Mouse (Mus musculus) thymus, postnatal 36 days (tissue): ENCODE results near the gene Zc3h18.

Experiments used
- DNase-seq, 2 experiments: peaks; one replicate each; pipeline ENCODE4 v3.0.0; 2022; ENCODE audit warnings: mixed read lengths in 2 of 2

Gene Zc3h18

GRCm38 (mm10) chr8:122376365-122377231 is at the start of gene Zc3h18:
TSS of gene Zc3h18 (plus strand) at chr8:122376609.
- DNase-seq, result peak; percentile 99 to 100

DNA sequence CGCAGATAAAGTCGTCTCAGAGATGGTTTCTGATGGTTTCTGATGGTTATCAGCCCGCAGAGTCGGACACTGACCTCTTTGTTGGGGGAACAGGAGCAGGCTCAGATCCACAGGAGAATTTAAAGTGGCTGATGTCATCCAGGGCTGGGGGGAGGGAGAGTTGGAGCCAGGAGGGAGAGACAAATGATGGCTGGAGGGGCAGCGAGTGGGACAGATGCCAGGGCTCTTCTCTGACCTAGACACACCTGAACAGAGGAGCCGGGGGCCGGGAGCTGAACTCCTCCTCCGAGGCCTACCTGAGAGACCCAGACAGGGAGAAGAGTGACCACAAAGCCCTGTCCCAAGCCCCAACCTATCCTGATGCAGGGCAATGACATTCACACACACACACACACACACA is 47.3 kb upstream of the Zc3h18 start:
- no peak for DNase-seq

DNA sequence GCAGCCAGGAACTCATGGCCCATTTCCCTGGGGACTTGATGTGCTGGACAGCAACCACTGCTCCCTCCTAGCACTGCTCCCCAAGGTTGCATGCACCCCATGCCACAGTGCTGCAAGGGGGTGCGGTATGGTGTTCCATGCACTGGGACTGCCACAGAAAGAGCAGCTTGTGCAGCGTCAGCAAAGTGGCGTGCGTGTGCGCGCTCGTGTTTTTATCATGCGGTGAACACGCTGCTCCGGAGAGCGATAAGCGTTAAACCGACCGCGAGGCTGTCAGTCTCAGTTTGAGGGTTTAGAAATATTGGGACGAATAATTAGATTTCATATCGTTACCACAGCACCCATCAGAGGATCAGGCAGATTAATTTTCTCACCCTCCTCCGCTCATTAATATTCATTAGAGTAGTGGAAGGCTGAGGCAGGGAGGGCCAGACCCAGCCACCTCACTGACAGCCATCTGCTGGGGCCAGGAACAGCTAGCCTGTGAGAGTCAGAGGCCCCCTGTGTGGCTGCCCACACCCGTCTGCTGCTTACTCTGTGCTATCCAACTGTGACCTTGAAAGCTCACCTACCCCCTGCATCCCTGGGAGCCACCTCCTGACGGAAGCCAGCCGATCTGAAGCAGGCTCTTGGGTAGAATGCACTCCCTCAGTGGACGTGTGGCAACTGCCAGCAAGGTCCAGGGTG is 46.7 kb upstream of the Zc3h18 start:
- DNase-seq, result no peak

GRCm38 (mm10) chr8:122330446-122331133 is 45.8 kb upstream of the Zc3h18 start:
- no peak for DNase-seq

DNA sequence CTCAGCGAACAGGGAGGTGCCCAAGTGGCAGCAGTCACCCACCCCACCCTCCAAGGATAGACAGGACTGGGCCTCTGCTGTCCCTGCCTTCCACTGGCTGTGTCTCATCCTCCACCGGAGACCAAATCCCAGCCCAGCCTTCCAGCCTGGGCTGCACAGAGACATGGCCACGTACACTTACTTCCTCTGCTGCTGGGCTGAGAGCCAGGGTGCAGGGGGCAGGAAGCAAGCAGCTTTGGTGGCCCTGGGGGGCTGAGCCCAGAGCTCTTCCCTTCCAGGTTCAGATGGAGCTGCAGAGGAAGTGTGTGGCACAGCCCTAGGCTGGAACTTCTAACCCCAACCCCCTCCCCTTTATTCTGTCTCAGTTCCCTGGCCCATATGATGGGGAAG is 45.3 kb upstream of the Zc3h18 start:
- peak; percentile 29 to 43 for DNase-seq

DNA sequence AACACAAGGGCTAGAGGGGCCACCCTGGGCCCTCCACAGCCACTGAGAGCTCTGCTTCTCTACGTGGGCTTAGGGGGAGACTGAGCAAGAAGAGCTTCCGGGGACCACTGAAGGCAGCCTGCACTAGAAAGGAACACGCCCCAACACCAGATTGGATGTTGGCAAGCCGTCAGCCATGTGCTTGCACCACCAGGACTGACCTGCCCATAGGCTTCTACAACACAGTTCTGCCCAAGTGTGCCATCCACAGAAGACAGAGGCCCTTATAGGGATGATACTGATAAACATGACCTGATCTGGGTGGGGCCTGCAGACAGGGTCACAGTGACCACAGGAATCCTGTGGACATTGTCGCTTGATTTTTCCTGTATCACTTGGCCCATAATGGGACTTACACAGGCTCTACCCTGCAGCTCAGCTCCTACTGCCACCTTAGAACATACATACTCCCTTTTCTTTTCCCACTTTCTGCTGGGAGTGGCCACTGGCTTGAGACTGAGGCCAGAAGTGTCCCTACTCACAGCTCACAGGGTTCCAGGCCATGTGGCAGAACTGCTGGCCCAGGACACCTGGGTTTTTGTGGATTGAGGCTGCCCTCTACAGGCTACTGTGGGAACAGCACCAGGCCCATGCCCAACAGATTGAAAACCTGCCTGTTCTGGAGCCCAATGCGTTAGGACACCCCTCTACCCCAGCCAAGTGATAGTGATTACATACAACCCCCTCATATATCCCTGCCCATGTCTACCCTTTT is 43.5 kb upstream of the Zc3h18 start:
- DNase-seq, result peak; percentile 79 to 84

GRCm38 (mm10) chr8:122333531-122333930 is 42.9 kb upstream of the Zc3h18 start:
- no peak for DNase-seq

DNA sequence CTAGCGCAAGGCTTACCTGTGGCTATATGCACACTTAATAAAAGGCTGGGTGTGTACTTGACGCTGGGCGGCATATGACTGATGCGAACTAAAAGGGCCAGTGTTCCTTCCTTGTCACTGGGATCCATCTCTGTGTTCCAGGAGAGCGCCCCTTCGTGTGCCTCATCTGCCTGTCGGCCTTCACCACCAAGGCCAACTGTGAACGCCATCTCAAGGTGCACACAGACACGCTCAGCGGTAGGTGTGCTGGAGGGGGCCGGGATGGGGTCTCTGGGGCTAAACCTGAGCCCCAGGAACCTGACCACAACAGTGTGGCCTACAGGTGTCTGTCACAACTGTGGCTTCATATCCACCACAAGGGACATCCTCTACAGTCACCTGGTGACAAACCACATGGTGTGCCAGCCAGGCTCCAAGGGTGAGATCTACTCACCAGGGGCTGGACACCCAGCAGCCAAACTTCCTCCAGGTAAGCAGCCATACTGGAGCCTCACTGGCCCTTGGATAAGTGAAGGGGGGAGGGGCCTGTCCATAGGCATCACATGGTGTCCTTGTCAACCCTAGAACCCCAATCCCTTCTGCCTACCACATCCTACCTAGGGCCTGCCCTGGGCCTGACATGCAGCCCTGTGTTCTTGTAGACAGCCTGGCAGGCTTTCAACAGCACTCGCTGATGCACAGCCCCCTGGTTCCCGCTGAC is 41.5 kb upstream of the Zc3h18 start:
- no peak for DNase-seq

DNA sequence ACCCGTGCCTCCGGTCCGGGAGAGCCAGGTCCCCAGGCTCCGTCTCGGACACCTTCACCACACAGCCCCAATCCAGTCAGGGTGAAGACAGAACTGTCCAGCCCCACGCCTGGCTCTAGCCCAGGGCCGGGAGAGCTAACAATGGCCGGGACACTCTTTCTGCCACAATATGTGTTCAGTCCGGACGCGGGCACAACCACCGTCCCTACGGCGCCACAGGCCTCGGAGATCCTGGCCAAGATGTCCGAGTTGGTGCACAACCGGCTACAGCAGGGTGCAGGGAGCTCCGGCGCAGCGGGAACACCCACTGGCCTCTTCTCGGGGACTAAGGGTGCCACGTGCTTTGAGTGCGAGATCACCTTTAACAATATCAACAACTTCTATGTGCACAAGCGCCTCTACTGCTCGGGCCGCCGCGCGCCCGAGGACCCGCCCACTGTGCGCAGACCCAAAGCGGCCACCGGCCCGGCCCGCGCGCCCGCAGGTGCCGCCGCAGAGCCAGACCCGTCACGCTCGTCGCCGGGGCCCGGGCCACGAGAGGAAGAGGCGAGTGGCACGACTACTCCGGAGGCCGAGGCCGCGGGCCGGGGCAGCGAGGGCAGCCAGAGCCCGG is 40.7 kb upstream of the Zc3h18 start:
- no peak for DNase-seq

GRCm38 (mm10) chr8:122336251-122336910 is 40.0 kb upstream of the Zc3h18 start:
- DNase-seq, result no peak

- no peak for DNase-seq
Observed at GRCm38 (mm10) chr8:122338852-122339251, 37.6 kb upstream of the Zc3h18 start.

GRCm38 (mm10) chr8:122340761-122341160 is 35.6 kb upstream of the Zc3h18 start:
- DNase-seq, result no peak

GRCm38 (mm10) chr8:122341790-122342189 is 34.6 kb upstream of the Zc3h18 start:
- DNase-seq, result no peak

DNA sequence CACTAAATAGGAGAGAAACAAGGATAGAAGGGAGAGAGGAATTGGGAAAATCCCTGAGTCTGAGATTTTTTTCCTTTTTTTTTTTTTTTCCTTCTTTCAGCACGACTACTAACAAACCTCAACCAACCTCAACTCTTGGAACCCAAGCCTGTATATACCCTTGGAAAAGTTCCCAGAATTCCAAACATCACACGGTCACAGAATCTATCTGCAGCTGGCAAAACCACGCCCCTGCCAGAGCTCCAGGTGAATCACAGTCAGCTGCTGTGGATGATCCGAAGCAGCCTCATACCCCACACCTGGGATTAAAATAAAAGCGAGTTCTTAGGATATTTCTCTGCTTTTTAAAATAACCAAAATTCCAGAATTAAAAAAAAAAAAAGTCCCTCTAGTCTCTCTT is 34.0 kb upstream of the Zc3h18 start:
- DNase-seq, result no peak

DNA sequence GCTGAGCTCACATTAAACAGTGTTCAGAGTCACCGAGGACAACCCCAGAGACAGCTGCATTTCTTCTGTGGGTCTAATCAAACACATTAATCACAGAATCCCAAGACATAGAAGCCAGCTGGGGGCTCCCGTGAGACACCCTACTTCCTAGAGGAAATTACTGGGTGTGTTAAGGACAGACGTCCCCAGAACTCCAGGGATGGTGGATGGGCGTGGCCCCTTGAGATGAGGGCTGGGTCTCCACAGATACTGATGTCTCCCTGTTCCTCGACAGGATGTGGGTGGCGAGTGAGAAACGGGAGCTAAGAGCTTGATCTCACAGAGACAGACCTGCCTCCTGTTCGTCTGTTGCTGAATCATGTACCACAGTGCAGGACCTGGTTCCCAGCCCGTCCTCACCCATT is 33.6 kb upstream of the Zc3h18 start:
- DNase-seq, result peak; percentile 34 to 49

- DNase-seq, result no peak
Observed at GRCm38 (mm10) chr8:122343341-122343740, 33.1 kb upstream of the Zc3h18 start.

- DNase-seq, result peak; percentile 57 to 68
Observed at GRCm38 (mm10) chr8:122343758-122344157, 32.7 kb upstream of the Zc3h18 start.

DNA sequence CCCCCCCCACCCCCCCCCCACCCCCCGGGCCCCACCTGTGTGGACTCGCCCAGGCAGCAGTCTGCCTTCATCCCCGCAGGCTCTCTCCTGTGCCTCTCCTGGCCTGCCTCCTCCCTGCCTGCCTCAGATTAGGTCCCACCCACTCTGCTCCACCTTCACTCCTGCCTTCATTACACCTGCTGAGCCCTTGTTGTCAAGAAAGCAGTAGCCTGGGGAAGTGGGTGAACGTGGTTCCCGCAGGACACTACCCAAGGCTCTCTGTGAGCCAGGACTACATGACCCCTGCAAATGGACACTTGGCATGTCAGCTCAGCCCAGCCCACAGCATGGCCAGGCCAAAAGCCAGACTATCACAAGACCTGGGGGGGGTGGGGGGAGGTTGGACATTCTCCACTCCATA is 32.2 kb upstream of the Zc3h18 start:
- no peak for DNase-seq

- no peak for DNase-seq
Observed at GRCm38 (mm10) chr8:122345181-122346095, 31.0 kb upstream of the Zc3h18 start.
